Mouse (Mus musculus) liver, adult (tissue): ENCODE results near the gene Trim59.

ENCODE experiments used
- GATA4 ChIP-seq: IDR thresholded peaks from 2 replicates; pipeline ENCODE4 v1.6.1; 2014; ENCODE audit warnings: mild to moderate bottlenecking, low read length; ENCODE audit not compliant: insufficient replicate concordance

Trim59 gene

GRCm38 (mm10) chr3:69044645-69045399, at the start of gene Trim59:
Gene Trim59, minus strand, starts transcription at chr3:69044755.
- TF ChIP-seq GATA4 = no peak

DNA sequence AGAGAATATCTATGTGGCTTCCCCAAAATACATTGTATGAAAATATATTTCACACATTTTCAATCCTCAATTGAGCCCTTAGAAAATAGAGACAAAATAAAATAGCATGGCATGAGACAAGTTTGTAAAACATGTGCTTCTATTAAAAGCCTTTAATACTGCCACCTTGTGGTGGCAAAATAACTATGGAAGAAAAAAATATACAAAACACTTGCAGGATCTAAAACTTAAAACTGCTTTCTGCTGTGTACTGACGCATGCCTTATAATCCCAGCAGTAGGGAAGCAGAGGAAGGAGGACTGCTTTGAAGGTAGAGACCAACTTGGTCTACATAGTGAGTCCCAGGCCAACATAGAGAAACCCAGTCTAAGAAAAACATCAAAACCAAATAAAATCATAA, 19.4 kb upstream of the Trim59 start:
- no peak for TF ChIP-seq GATA4

DNA sequence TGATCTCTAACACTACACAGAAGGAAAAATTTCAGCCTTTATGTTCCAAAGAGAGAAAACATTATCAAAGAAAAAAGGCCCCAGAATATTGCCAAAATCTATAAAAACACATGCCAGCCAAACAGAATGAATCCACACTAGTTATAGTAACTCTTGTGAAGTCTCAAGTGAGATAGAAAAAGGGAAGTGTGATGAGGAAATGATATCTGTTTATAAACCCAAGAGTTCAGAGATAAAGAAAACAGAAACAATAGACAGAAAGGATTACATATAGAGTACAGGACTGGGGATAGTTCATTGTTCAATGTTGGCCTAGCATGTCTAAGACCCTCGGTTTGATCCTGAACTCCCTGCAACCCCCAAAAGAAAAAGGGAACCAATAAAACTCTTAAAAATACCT, 18.2 kb upstream of the Trim59 start:
- TF ChIP-seq GATA4 = no peak

- TF ChIP-seq GATA4 = no peak
Observed at GRCm38 (mm10) chr3:69060672-69061071, 16.1 kb upstream of the Trim59 start.

DNA sequence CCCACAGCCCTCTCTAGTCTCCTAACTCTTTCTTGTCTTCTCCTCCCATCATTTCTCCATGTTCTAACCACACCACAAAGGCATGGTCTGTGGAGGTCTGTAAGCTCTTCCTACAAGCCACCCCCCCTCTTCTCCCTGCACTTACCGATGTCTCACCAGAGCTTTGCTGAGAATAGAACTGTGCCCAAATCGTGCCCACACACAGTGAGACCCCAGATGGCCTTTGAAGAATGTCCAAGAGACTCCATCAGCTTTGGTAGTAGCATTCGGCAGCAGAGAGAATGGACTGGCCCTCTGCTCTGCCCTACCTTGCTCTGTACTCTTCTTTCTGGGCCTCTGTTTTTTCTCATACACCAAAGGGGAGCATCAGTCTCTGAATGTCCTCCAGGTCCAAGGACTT, 11.3 kb upstream of the Trim59 start:
- TF ChIP-seq GATA4 = no peak

DNA sequence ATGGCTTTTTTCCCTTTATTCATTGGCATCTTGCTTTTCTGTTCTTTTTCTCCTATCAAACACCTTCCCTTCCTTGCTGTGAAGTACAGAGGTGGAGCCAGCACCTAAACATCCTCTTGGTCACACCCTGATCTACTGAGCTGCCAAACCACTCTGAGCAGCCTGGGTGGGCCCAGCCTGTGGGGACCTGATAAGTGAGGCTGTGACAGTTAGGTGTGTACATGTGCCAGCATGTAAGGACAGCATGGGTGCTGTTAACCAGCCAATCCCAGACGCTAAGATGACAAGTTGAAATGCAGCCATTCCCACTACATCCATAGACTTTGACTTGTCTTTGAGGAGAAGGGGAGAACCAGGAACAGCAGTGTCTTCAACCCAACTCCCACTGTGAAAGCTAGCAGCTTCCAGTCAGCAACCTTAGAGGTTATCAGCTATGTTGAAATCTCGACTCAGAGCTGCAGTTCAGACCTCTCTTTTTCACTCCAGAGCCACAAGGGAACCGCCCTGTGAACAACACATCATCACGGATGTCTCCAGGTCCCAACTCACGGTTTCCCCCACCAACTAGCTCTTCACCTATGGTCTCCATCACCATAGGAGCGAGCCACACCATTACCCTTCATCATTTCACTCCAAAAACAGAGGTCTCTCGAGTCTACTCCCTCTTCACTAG, 10.3 kb upstream of the Trim59 start:
- TF ChIP-seq GATA4 = no peak

GRCm38 (mm10) chr3:69051894-69052293, 7.3 kb upstream of the Trim59 start:
- TF ChIP-seq GATA4 = no peak

DNA sequence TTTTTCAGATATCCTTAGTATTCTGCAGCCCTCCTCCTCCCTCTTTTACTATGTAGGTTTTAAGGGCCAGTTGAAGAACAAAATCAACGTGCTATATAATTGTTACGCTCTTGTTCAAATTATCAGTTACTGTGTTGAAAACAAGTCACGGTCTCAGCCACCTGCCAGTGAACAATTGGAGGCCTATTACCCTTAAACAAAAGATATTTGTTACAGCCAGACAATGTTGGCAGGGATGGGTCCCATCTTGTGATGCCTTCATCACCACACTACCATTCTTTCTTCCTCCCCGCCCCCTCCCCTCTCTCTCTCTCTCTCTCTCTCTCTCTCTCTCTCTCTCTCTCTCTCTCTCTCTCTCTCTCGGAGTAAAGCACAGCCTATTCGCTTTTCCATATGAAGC, 4.5 kb upstream of the Trim59 start:
- TF ChIP-seq GATA4 = no peak

GRCm38 (mm10) chr3:69047684-69048083, 3.1 kb upstream of the Trim59 start:
- TF ChIP-seq GATA4 = no peak

- no peak for TF ChIP-seq GATA4
Observed at GRCm38 (mm10) chr3:69046509-69046908, 2.0 kb upstream of the Trim59 start.

DNA sequence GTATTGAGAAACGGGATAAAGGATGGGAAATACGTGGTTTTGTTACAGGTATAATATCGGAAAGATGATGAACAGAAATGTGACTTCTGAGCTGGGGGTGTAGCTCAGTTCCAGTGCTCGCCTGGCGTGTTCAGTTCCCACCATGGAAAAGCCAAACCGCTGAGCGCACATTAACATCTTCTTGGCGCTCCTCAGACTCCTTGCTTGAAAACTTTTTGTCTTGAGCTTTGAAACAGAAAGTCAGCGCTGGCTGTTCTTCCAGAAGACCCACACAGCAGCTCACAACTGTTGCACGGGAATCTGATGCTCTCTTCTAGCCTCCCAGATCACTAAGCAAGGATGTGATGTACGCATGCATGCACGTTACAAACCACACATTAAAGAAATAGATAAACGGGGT, 1.2 kb upstream of the Trim59 start:
- no peak for TF ChIP-seq GATA4

GRCm38 (mm10) chr3:69045400-69045703, 797 bp upstream of the Trim59 start:
- no peak for TF ChIP-seq GATA4

GRCm38 (mm10) chr3:69044167-69044591, 376 bp downstream of the Trim59 start:
- TF ChIP-seq GATA4 = no peak

- no peak for TF ChIP-seq GATA4
Observed at GRCm38 (mm10) chr3:69041298-69041697, 3.3 kb downstream of the Trim59 start.

DNA sequence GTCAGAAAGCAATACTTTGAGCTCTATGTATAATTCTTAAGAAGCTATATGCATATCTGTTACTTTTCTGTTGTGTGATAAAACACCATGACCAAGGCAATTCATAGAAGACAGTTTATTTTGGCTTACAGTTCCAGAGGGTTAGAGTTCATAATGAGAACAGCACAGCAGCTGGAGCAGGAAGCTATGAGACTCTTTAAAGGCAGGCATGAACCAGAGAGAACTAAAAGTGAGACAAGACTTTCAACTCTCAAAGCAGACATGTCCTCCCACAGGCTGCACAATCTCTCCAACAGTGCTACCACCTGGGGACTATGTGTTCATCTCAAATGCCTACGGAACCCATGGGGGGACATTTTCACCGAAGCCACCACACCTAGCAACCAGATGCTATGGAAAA, 4.5 kb downstream of the Trim59 start:
- TF ChIP-seq GATA4 = no peak

GRCm38 (mm10) chr3:69026133-69026783, 18.3 kb downstream of the Trim59 start:
- TF ChIP-seq GATA4 = no peak

- TF ChIP-seq GATA4 = no peak
Observed at GRCm38 (mm10) chr3:69020764-69021163, 23.8 kb downstream of the Trim59 start.

DNA sequence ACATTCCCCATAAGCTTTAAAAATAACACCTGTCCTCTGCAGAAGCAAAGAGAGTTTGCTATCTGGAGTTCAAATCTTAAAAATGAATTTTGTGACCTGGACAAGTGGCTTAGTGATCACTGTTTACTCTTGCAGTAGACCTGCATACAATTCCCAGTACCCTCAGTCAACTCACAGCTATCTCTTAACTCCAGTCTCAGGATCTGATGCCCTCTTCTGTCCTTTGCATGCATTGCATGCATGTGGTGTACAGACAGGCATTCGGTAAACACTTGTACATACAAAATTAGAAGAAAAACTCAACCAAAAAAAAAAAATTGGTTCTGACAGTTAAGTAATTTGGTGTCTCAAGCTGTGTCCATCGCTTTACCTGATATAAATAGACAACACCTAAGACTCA, 24.3 kb downstream of the Trim59 start:
- TF ChIP-seq GATA4 = no peak
